Mouse (Mus musculus) cerebellum, adult 2 months (tissue): ENCODE measurements around the gene Mvb12b. TPM values are rescaled to one million over a fixed set of nuclear protein-coding genes. Genes with fewer than 3 reads are reported as not detected.

Source experiments
- DNase-seq, 2 experiments: peaks; one replicate each; pipeline ENCODE4 v3.0.0; 2021
- H3K27ac ChIP-seq: fragments of 200-500 bp; 2 replicates; pipeline ENCODE4 v1.5.1; 2012; ENCODE audit warnings: low read length, control low read depth, inconsistent platforms; ENCODE audit not compliant: insufficient read depth
- H3K27me3 ChIP-seq: fragments of 200-500 bp; 2 replicates; pipeline ENCODE4 v1.6.1; 2012; ENCODE audit warnings: inconsistent platforms, mild to moderate bottlenecking, low read length, moderate library complexity; ENCODE audit not compliant: control insufficient read depth, insufficient read depth
- H3K4me1 ChIP-seq: fragments of 200-500 bp; 2 replicates; pipeline ENCODE4 v1.6.1; 2011; ENCODE audit warnings: low read length; ENCODE audit not compliant: control insufficient read depth, insufficient read depth
- H3K4me3 ChIP-seq: fragments of 200-500 bp; replicated peaks from 2 replicates; pipeline ENCODE3; 2011; ENCODE audit warnings: mild to moderate bottlenecking, low read depth, low read length, control low read depth; ENCODE audit not compliant: insufficient read depth
- CTCF ChIP-seq: fragments of 200-500 bp; IDR thresholded peaks from 2 replicates; pipeline ENCODE4 v1.5.1; 2011; ENCODE audit warnings: low read depth, mild to moderate bottlenecking, control low read depth, low read length, moderate library complexity, borderline replicate concordance; ENCODE audit not compliant: insufficient read depth
- POLR2A ChIP-seq: fragments of 200-500 bp; IDR thresholded peaks from 2 replicates; pipeline ENCODE4 v1.6.1; 2011; ENCODE audit warnings: low read length, control low read depth, borderline replicate concordance; ENCODE audit not compliant: insufficient read depth
- WGBS: fragments of 180-500 bp; shearing (Covaris S2); methylation state at CpG from one replicate; pipeline ENCODE4 v1.1.7; 2018; 5-methylcytosine and 5-hydroxymethylcytosine counted together
- polyA plus RNA-seq: library from polyadenylated mRNA; depleted of rRNA; stranded (reverse); fragments of >200 nt; gene quantifications from 2 replicates; pipeline ENCODE4 v1.2.3, GENCODE M21; 2012

Mvb12b gene
- polyA plus RNA-seq, 1 experiment, result 70.8 TPM

DNA sequence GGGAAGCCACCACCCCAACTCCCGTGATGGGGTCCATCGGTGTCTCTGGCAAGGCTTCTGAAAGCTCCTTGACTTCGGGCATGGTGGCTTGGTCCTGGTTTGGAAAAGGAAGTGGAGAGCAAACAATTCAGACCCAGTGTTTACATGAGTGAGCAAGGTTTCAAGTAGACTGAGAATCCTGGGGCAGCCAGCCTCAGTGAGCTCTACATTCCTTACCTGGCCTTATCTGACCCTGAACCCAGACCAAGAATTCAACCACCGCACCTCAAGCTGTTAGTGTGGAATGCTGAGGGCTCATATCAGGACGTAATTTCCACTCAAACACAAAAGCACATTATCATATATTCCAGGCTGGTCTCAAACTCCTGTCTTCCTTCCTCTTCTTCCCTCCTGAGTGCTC, 13.4 kb downstream of the Mvb12b start:
- WGBS, result 88% methylated on average over 5 of the region's 5 CpGs
- TF ChIP-seq POLR2A (no peak), CTCF (no peak)
- no peak overlapping the region for H3K4me3 ChIP-seq
- no peaks in the 10 kb centered on the region for H3K27me3 ChIP-seq
- no peak for DNase-seq
- no peak overlapping the region for H3K27ac ChIP-seq
- H3K4me1 ChIP-seq, result peaks cover 24% of the 10 kb centered on the region

DNA sequence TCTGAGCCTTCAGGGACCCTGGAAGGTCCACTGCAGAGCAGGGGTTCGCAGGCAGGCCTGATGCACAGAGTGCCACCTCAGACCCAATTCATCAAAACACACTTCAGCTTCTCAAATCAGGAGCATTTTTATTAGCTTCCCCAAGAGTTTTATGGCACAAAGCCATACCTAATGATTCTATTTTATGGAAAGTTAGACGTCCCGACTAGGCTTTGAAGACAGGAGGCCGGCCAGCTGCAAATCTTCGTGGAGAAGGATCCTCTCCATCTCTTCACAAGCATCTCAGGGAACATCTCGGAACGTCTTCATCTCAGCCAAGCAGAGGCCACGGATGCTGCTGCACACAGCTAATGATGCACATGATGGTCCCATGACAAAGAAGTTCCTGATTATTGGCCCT, 14.2 kb downstream of the Mvb12b start:
- TF ChIP-seq CTCF, result no peak
- no peak for TF ChIP-seq POLR2A
- Histone ChIP-seq H3K4me3 (no peak overlapping the region), H3K4me1 (peaks cover 16% of the 10 kb centered on the region), H3K27ac (no peak overlapping the region), H3K27me3 (no peaks in the 10 kb centered on the region)
- WGBS, result 78% methylated on average over 8 of the region's 8 CpGs
- no peak for DNase-seq

DNA sequence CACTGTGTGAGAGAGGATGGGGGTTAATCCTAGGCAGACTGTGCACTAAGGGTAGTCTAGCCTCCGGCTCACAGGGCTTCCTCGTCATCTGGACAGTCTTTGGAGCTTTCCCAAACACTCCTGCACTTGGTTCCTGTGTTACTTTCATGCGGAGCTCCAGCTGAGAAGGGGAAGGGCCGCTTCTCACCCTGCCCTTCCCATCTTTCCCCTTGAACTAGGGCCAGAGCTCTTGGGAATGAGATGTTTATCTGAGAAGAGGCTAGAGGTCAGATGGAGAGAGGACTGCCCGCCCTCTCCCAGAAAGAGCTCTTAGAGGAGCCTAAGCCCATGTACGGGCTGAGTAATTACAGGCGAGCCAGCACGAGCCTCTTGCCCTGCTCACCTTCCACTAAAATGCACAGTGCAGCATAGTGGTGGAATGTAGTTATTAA, 14.9 kb downstream of the Mvb12b start:
- Histone ChIP-seq H3K27me3 (no peaks in the 10 kb centered on the region), H3K4me1 (peaks cover 15% of the 10 kb centered on the region), H3K27ac (no peak overlapping the region), H3K4me3 (no peak overlapping the region)
- no peak for TF ChIP-seq CTCF
- TF ChIP-seq POLR2A, result no peak
- 72% methylated on average over 8 of the region's 8 CpGs for WGBS
- no peak for DNase-seq

DNA sequence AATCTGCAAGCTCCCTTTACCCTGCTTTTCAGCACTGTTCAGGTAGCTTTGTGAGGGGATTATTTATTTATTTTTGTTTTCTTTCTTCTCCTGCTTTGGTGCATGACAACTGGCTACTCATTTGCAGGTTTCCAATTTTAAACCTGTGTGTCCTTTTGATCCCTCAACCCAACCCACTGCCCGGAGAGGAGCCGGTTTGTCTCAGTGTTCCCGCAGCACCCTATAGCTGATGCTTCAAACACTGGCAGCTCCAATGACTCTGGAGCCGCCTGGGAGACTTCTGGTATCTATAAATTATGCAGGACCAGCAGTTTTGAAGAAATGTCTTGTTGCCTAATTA, 16.6 kb downstream of the Mvb12b start:
- no peak overlapping the region for H3K27ac ChIP-seq
- TF ChIP-seq POLR2A (no peak), CTCF (no peak)
- 94% methylated on average over 4 of the region's 4 CpGs for WGBS
- no peak overlapping the region for H3K4me3 ChIP-seq
- H3K27me3 ChIP-seq, result no peaks in the 10 kb centered on the region
- DNase-seq, result no peak
- H3K4me1 ChIP-seq, result peaks cover 10% of the 10 kb centered on the region

DNA sequence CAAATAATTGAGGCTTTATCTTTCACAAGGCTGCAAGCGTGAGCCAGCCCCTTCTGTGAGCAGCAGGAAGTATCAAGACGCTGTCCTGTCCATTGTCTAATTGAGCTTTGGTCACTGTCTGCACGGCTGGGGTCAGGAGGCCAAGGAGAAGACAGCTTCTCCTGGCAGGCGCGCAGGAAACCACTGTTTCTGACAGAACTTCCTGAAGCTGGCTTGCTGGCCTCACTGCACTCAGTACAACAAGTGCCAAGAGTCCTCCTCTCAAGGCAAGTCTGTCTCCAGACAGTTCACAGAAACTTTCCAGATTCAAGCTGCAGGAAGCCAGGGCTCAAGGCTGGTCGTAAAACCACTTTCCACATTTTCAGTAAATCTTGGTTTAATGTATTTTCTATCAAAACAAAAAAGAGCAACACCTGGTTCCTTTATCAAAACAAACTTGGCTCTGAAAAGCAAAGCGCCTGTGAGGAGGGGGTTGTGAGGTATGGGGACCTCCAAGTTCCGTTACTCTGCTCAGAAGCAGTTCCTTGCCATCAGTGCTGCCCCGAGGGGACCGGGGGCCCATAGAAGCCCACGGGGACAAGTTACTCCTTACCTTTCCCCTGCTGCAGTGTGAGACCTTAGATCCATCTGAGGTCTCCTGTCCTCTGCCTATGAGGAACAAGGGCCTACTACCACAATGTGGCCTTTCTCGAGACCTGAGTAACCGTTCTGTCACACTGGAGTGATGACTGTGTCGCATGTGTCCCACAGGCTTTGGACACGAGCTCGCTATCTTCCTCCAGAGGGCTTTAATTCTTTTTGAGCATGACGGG, 17.2 kb downstream of the Mvb12b start:
- Histone ChIP-seq H3K27ac (no peak overlapping the region), H3K4me3 (no peak overlapping the region), H3K27me3 (no peaks in the 10 kb centered on the region), H3K4me1 (peaks cover 10% of the 10 kb centered on the region)
- DNase-seq, result peak in 1 of 2 experiments; percentile 34
- 66% methylated on average over 17 of the region's 17 CpGs for WGBS
- no peak for TF ChIP-seq POLR2A
- TF ChIP-seq CTCF, result no peak

DNA sequence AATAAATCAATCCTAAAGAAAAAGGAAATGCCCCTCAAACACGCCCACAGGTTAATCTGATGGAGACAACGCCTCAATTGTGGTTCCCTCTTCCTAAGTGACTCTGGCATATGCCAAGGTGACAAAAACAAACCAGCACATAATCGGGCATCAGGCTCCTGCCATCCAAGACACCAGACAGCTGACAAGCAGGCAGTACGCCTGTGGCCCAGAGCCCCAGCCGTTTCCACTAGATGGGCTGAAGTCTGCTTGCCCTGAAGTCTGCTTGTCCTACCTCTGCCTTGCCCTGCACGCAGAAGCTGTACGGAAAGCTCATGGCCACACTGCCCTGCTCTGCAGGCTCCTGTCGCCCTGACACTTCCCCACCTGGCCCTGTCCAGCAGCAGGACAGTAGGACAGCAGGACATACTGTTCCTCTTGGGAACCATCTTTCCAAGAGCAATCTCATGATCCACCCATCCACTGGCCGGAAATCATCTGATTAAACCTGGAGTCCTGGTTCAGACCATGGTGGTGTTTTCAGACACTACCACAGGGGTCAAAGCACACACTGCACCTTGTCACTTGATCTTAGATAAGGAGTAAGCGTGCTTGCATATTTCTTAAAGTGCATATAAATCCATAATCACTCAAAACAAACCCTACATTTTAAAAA, 17.9 kb downstream of the Mvb12b start:
- WGBS, result 57% methylated on average over 10 of the region's 10 CpGs
- H3K4me1 ChIP-seq, result peaks cover 10% of the 10 kb centered on the region
- no peak overlapping the region for H3K27ac ChIP-seq
- TF ChIP-seq CTCF, result no peak
- TF ChIP-seq POLR2A, result no peak
- no peak for DNase-seq
- H3K27me3 ChIP-seq, result no peaks in the 10 kb centered on the region
- no peak overlapping the region for H3K4me3 ChIP-seq

DNA sequence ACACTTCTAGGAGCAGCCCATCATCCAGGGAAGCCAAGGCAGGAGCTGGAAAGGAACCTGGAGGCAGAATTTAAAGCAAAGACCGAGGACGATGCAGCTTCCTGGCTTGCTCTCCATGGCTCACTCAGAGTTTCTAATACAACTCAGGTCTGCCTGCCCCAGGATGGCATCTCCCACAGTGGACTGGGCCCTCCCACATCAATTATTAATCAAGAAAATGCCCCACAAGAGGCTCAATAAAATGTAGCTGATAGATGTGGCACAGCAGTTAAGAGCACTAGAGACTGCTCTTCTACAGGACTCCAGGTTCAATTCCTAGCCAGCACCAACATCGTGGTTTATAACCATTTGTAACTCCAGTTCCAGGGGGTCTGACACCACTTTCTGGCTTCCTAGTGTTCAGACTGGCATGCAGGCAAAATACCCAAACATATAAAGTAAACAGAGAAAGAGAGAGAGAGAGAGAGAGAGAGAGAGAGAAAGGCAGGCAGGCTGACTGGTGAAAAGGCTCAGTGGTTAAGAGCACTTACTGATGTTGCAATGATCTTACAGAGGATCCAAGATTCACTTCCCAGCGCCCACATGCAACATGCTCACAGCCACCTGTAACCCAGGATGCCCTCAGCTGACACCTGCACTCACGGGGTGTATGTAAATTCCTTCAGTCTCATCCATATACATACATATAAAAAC, 18.6 kb downstream of the Mvb12b start:
- WGBS, result 86% methylated on average over 5 of the region's 5 CpGs
- DNase-seq, result no peak
- no peak overlapping the region for H3K4me3 ChIP-seq
- peaks cover 10% of the 10 kb centered on the region for H3K4me1 ChIP-seq
- no peak overlapping the region for H3K27ac ChIP-seq
- no peak for TF ChIP-seq CTCF
- TF ChIP-seq POLR2A, result no peak
- no peaks in the 10 kb centered on the region for H3K27me3 ChIP-seq

DNA sequence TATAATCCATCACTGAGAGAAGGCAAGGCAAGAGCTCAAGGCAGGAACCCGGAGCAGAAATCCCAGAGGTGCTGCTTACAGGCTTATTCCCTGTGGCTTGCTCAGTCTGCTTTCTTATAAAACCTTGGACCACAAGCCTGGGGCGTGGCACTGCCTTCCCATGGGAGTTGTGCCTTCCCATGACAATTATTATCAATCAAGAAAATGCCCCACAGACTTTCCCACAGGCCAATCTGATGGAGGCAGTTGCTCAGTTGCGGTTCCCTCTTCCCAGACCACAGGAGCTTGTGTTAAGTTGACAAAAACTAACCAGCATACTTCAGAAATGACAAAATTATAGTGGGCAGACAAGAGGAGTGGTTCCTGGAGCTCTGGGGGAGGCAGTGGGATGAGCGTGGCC, 19.4 kb downstream of the Mvb12b start:
- Histone ChIP-seq H3K27ac (no peak overlapping the region), H3K4me3 (no peak overlapping the region), H3K4me1 (peaks cover 9% of the 10 kb centered on the region), H3K27me3 (no peaks in the 10 kb centered on the region)
- no peak for DNase-seq
- WGBS, result 86% methylated on average over 4 of the region's 4 CpGs
- no peak for TF ChIP-seq CTCF
- TF ChIP-seq POLR2A, result no peak
